Mouse (Mus musculus) stomach, postnatal 0 days (tissue): ENCODE measurements at regions not wholly inside any gene's neighbourhood (a gene's known extent, or its start where the extent isn't known, plus 50 kb on each side); places are given as distances from the start of the nearest gene placed in this dataset.

Experiments
- ATAC-seq: fragments of 200-750 bp; cut with Nextera tagmentation; 2 replicates; pipeline ENCODE4 v1.8.0; 2017; ENCODE audit not compliant: low FRiP score, low TSS enrichment
- DNase-seq: peaks from one replicate; pipeline ENCODE4 v3.0.0-alpha.2; 2016; ENCODE audit warnings: low spot score
- H3K27ac ChIP-seq: fragments of 300-500 bp; sonication (generic); replicated peaks from 2 replicates; pipeline ENCODE4 v1.5.1; 2014; ENCODE audit warnings: mild to moderate bottlenecking, control low read depth
- H3K27me3 ChIP-seq: fragments of 300-500 bp; sonication (generic); 2 replicates; pipeline ENCODE4 v1.6.1; 2014; ENCODE audit warnings: low read length; ENCODE audit not compliant: control insufficient read depth, insufficient read depth
- H3K36me3 ChIP-seq: fragments of 300-500 bp; sonication (generic); 2 replicates; pipeline ENCODE4 v1.6.1; 2014; ENCODE audit warnings: low read length, mixed read lengths; ENCODE audit not compliant: control insufficient read depth, insufficient read depth
- H3K4me1 ChIP-seq: fragments of 300-500 bp; sonication (generic); replicated peaks from 2 replicates; pipeline ENCODE4 v1.6.1; 2014; ENCODE audit warnings: antibody characterized with exemption; ENCODE audit not compliant: control insufficient read depth, insufficient read depth
- H3K4me2 ChIP-seq: fragments of 300-500 bp; sonication (generic); replicated peaks from 2 replicates; pipeline ENCODE4 v1.6.1; 2014; ENCODE audit warnings: low read depth, mild to moderate bottlenecking, control low read depth, moderate library complexity
- H3K4me3 ChIP-seq: fragments of 300-500 bp; sonication (generic); 2 replicates; pipeline ENCODE4 v1.5.1; 2014; ENCODE audit warnings: low read depth, low read length, control low read depth
- H3K9ac ChIP-seq: fragments of 300-500 bp; sonication (generic); 2 replicates; pipeline ENCODE4 v1.6.1; 2014; ENCODE audit warnings: mild to moderate bottlenecking, low read length, control low read depth, mixed read lengths
- H3K9me3 ChIP-seq: fragments of 300-500 bp; sonication (generic); 2 replicates; pipeline ENCODE4 v1.6.1; 2016; ENCODE audit warnings: low read length; ENCODE audit not compliant: control insufficient read depth
- CTCF ChIP-seq: IDR thresholded peaks from 2 replicates; pipeline ENCODE4 v1.5.1; 2016; ENCODE audit warnings: antibody characterized with exemption, low read depth, mild to moderate bottlenecking, moderate library complexity
- EP300 ChIP-seq: optimal IDR thresholded peaks from 2 replicates; pipeline ENCODE3; 2016; ENCODE audit warnings: antibody characterized with exemption
- WGBS: fragments of 180-500 bp; shearing (Covaris S2); extraction: QIAGEN DNeasy Blood & Tissue Kit; methylation state at CpG from one replicate; pipeline ENCODE4 v1.1.7; 2014; 5-methylcytosine and 5-hydroxymethylcytosine counted together

DNA sequence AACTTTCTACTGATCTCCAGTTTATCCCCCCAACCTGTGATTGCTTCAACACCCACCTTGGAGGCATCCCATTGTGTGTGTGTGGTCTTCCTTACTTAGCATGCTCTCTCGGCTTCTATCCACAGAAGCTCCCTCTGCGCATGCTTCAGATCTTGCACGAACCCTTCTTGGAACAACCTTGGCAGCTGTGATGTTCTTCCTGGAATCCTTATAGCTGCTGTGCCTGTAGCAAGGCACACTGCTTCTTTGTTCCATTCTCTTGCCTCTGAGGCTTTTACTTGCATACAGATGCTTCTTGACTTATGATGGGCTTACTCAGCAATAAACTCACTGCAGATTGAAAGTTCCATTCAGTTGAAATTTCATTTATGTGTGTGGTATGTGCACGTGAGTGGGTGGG, 81.2 kb downstream of the Asb13 start:
- no peaks in the 10 kb centered on the region for H3K36me3 ChIP-seq
- H3K9ac ChIP-seq = no peak overlapping the region
- no peaks in the 10 kb centered on the region for H3K9me3 ChIP-seq
- H3K27ac ChIP-seq = no peak overlapping the region
- no peaks in the 10 kb centered on the region for H3K4me1 ChIP-seq
- no peak overlapping the region for H3K4me3 ChIP-seq
- ATAC-seq (no peak), DNase-seq (no peak)
- no peak overlapping the region for H3K4me2 ChIP-seq
- H3K27me3 ChIP-seq = no peaks in the 10 kb centered on the region
- WGBS = 71% methylated on average over 4 of the region's 4 CpGs
- TF ChIP-seq CTCF (no peak), EP300 (no peak)

DNA sequence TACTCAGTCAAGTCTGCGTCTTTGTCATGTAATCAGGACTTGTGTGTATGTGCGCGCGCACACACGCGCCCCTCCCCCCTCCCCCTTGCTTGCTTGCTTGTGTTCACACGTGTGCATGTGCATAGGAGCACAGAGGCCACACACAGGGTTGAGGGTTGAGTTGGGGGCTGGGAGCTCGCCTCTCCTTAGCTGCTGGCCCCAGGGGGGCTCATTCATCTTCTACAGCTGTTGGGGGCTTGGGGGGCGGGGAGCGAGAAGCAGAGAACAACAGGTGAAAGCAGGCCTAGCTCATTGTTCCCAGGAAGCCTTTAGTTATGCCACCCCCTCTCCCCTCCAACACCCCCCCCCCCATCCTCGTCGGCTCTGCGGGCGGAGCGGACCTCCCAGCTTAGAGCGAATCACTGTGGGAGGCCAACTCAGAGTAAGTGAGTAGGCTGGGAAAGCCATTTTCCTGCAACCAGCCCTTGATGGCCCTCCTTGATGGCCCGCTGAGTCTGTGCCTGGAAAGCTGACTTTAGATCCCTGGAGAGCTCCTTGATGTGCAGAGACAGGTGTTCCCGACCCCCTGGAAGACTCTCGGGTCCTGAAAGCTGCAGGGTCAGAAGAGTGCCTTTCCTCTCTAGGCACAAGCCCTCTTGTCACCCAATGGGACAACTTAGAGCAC, 78.8 kb downstream of the Asb13 start:
- H3K27me3 ChIP-seq = no peaks in the 10 kb centered on the region
- no peak overlapping the region for H3K4me3 ChIP-seq
- H3K9ac ChIP-seq = no peak overlapping the region
- H3K4me2 ChIP-seq = no peak overlapping the region
- DNase-seq (no peak), ATAC-seq (0 out of 2 replicates have a peak, but pooled peaks have one; percentile 38)
- H3K9me3 ChIP-seq = no peaks in the 10 kb centered on the region
- H3K4me1 ChIP-seq = no peaks in the 10 kb centered on the region
- no peaks in the 10 kb centered on the region for H3K36me3 ChIP-seq
- WGBS = 34% methylated on average over 17 of the region's 19 CpGs
- TF ChIP-seq CTCF = no peak
- TF ChIP-seq EP300 = no peak
- H3K27ac ChIP-seq = no peak overlapping the region

DNA sequence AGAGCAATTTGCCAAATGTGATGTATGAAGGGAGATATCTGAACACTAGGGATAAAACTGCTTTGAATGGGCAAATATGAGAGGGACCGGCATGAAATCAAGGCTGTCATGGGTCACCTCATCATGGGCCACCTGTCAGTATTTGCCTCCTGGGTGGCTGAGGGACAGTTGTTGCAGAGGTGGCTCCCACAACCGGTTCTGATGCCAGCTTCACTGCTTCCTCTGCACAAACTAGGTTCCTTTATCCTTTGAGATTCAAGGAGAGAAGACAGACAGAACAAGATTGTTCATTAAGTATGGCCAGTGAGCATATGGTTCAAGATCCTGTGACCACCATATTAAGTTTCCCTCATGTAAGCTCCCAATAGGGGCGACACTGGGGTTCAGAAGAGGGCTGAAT, 78.3 kb downstream of the Asb13 start:
- no peak for TF ChIP-seq EP300

DNA sequence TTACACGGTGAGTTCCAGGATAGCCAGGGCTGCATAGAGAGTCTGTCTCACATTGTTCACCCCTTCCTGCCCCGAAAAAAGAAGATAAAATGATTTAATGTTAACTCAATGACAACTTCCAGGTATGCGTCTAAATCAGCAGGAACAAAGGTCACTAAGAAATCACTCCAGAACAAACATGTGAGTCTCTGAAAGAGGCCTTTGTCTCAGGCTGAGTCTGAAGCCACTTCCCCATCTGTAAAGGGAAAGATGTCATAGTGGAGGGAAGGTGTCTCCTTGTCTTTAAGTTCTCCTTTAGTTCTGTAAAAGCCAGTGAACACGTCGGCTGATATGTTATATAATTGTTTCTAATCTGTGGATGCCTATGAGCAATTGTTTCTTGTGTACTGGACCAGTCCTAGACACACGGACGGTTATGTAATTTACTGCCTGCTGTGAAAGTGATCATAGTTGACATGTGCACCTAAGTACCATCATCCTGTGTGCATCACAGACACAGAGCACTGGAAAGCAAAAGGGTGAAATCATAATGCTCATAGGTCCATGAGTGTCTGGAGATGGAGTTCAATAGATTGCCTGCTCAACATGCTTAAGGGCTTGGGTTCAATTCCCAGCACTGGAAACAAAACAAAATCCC, 76.3 kb downstream of the Asb13 start:
- Histone ChIP-seq H3K4me3 (no peak overlapping the region), H3K4me1 (no peaks in the 10 kb centered on the region), H3K36me3 (no peaks in the 10 kb centered on the region), H3K9ac (no peak overlapping the region), H3K4me2 (no peak overlapping the region), H3K9me3 (no peaks in the 10 kb centered on the region), H3K27me3 (no peaks in the 10 kb centered on the region), H3K27ac (no peak overlapping the region)
- ATAC-seq (peak; percentile 73), DNase-seq (no peak)
- no peak for TF ChIP-seq CTCF
- TF ChIP-seq EP300 = no peak
- whole genome bisulfite sequencing = 47% methylated on average over 7 of the region's 7 CpGs

More for the DNA sequence above, 78.3 kb downstream of the Asb13 start:
- Histone ChIP-seq H3K9ac (no peak overlapping the region), H3K27me3 (no peaks in the 10 kb centered on the region), H3K27ac (no peak overlapping the region), H3K36me3 (no peaks in the 10 kb centered on the region), H3K4me2 (no peak overlapping the region), H3K9me3 (no peaks in the 10 kb centered on the region), H3K4me1 (no peaks in the 10 kb centered on the region), H3K4me3 (no peak overlapping the region)
- ATAC-seq (no peak), DNase-seq (no peak)
- whole genome bisulfite sequencing = 39% methylated on average over 3 of the region's 3 CpGs

DNA sequence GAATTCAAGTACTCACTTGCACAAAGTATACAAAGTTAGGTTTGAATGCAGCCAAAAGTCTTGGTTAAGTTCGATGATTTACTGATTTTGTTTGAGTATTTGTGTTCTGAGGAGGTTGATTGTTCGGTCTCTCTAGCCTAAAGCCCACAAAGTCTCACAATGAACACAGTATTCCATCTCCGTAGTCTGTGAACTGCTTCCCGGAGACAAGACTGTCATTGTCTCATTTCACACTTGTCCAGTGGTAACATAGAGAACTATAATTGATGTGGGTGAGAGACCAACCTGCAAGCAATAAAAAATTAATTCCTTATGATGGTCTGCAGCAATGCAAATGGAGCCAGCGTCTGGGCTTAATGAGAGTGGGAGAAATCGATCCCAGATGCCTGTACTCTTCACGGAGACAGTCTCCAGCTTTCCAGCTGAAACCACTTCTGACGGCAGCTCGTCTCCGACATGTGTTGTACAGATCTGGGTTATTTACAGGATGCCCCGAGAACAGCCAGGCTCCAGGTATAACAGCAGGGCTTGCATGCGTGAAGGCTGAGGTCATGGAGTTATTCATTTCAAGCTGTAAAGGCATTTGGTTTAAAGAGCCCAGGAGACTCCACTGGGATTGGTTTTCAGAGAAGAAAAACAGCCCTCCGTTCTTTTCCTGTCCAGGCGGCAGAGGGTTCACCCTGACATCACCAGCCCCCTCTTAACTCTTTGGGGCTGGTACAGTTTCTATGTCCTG, 75.2 kb downstream of the Asb13 start:
- no peaks in the 10 kb centered on the region for H3K36me3 ChIP-seq
- H3K4me3 ChIP-seq = no peak overlapping the region
- no peak overlapping the region for H3K27ac ChIP-seq
- H3K9ac ChIP-seq = no peak overlapping the region
- peak; percentile 25; the same call in 1 of the 2 replicates for ATAC-seq
- TF ChIP-seq CTCF = no peak
- no peak for TF ChIP-seq EP300
- no peaks in the 10 kb centered on the region for H3K27me3 ChIP-seq
- no peaks in the 10 kb centered on the region for H3K9me3 ChIP-seq
- no peaks in the 10 kb centered on the region for H3K4me1 ChIP-seq
- 32% methylated on average over 14 of the region's 14 CpGs for WGBS
- DNase-seq = no peak
- H3K4me2 ChIP-seq = no peak overlapping the region
